Mouse (Mus musculus): Measurements from ENCODE around the gene Inca1. TPM values are rescaled to one million over a fixed set of nuclear protein-coding genes. Genes with fewer than 3 reads are reported as not detected.
A peak's percentile ranks its signal among the peaks of the same experiment; 100 is the strongest.

Gene Inca1
- polyA plus RNA-seq, 1 experiment = 5.2 TPM

DNA sequence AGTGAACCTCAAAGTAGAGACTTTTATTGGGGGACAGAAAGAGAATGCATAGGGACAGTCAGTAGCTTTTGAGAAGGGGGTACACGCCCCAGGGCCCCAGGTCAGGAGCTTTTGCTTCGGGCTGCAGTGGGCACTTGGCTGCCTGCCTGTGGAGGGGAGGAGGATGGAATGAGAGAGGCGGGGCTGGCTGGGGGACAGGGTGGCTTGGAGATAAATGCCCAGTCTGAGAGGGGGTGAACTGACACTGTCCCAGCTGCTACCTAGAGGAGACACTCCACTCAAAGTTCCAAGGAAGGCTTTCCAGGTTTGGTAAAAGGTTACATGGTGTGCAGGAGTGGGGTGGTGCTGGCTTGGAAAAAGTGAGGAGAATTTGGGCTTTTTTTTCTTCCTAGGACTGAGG lies 43.0 kb downstream of the Inca1 start, which contains the start of gene Eno3:
TSS of gene Eno3 (plus strand) at position 239 of the 400 bp plus-strand sequence.
- TF ChIP-seq POLR2A (IDR thresholded peaks at IDR 0.05; ENCODE audit: extremely low read depth, insufficient read depth, low read length) (no peak), CTCF (IDR thresholded peaks at IDR 0.05; ENCODE audit: extremely low read depth, insufficient read depth, low read length) (no peak)
- peak within 1 kb of the TSS; percentile 100; the same call in 1 of the 2 replicates for H3K4me3 ChIP-seq (ENCODE audit: insufficient read depth, low read length)
- no peak within 1 kb of the TSS for H3K27ac ChIP-seq (ENCODE audit: insufficient read depth, low read length)
- 0 out of 2 replicates have a peak, but pooled peaks cover 1% of the 10 kb centered on the region for H3K4me1 ChIP-seq (ENCODE audit: control insufficient read depth, insufficient read depth, low read length)

DNA sequence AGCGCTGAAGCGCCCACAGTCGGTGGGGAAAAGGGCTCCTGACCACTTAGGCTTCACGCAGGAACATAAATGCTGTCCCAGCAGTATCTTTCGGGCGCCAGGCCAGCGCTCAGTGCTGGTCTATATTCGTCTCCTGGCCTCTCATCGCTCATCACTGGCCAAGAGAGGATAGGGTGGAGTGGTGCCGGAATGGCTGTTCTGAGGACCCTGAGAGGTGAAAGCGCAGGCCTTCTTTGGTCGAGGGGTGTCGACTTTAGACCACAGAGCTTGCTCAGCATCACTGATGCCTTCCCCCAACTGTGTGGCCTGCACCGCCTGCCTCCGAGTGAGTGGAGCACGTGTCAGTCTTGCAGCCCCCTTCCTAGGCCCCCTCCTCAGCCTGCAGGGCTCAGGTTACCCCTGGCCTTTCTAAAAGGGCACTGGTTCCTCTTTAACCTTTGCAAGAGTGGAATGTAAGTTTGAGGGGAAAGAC lies 43.5 kb downstream of the Inca1 start:
- Histone ChIP-seq H3K27ac (ENCODE audit: insufficient read depth, low read length) (no peak overlapping the region), H3K4me1 (ENCODE audit: control insufficient read depth, insufficient read depth, low read length) (0 out of 2 replicates have a peak, but pooled peaks cover 1% of the 10 kb centered on the region), H3K4me3 (ENCODE audit: insufficient read depth, low read length) (peak overlapping the region; percentile 100; the same call in 1 of the 2 replicates)
- TF ChIP-seq POLR2A (IDR thresholded peaks at IDR 0.05; ENCODE audit: extremely low read depth, insufficient read depth, low read length) = no peak
- TF ChIP-seq CTCF (IDR thresholded peaks at IDR 0.05; ENCODE audit: extremely low read depth, insufficient read depth, low read length) = no peak

DNA sequence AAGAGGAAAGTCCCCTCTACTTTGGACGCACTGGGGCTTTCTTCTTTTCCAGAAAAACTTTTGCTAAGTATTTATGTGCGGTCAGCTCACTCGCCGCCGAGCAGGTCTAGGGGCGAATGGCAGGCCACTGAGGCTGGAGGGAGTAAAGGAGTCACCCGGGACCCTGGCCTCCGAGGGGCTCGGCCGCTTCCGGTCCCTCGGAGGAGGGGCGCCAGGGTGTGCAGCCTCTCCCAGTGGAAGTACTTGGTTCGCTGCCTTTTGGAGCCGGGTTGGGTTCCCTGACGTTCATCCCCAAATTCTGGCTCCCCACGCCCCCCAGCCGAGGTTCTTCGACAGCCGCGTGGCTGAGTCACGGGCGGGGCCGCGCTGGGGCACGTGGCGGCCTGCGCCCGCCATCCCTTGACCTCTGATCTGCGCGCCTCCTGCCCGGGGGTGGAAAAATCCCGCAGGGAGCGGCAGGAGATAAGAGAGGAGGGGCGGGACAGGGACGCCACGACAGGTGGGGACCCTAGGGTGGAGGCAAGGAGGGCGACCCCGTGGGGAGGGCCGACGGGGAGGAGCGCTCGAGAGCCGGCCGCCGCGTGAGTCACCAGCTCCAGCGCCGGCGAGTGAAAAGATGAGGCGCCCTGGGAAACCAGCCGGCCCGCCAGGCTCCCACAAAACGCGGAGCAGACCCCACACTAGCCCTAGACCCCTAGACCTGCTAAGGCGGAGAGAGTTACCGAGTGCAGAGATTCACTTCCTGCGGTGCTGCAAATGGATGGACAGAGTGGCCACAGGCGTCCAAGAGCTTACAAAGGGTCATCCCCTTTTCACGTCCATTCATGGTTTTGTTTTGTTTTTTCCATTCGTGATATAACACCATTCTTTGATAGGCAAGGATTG lies 44.1 kb downstream of the Inca1 start:
- no peak overlapping the region for H3K27ac ChIP-seq (ENCODE audit: insufficient read depth, low read length)
- TF ChIP-seq CTCF (IDR thresholded peaks at IDR 0.05; ENCODE audit: extremely low read depth, insufficient read depth, low read length) = no peak
- TF ChIP-seq POLR2A (IDR thresholded peaks at IDR 0.05; ENCODE audit: extremely low read depth, insufficient read depth, low read length) = no peak
- H3K4me1 ChIP-seq (ENCODE audit: control insufficient read depth, insufficient read depth, low read length) = 0 out of 2 replicates have a peak, but pooled peaks cover 1% of the 10 kb centered on the region
- peak overlapping the region; percentile 100 for H3K4me3 ChIP-seq (ENCODE audit: insufficient read depth, low read length)

DNA sequence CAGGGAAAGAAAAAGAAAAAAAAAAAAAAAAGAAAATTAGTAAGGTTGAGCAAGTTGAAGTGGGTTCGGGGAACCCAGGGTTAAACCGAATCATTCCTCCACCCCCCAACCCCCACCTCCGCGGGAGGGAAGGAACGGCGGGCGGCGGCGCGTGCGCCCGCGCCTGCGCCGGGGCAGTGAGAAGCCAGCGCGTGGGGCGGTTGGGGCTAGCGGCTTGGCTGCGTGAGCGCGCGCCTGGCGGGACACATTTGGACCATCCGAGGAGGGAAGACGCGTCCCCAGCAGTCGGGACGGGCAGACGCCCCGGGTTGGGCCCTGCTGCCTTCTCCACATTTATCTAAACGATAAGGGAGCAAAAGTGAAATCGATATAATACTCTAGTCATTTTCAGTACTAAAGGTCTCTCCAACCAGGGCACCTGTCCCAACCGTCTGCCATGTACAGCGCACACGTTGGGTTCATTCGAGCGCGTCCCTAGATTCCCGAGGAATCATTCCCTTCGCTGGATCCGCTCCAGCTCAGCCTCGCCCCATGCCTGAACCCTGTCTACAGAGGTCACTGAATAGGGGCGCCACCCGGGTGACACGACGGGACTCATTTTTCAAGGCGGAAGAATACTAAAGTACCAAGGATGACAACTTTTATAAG lies 44.9 kb downstream of the Inca1 start:
- TF ChIP-seq POLR2A (IDR thresholded peaks at IDR 0.05; ENCODE audit: extremely low read depth, insufficient read depth, low read length) (0 out of 2 replicates have a peak, but pooled peaks have one; percentile 30), CTCF (IDR thresholded peaks at IDR 0.05; ENCODE audit: extremely low read depth, insufficient read depth, low read length) (no peak)
- Histone ChIP-seq H3K4me3 (ENCODE audit: insufficient read depth, low read length) (peak overlapping the region; percentile 100), H3K4me1 (ENCODE audit: control insufficient read depth, insufficient read depth, low read length) (0 out of 2 replicates have a peak, but pooled peaks cover 1% of the 10 kb centered on the region), H3K27ac (ENCODE audit: insufficient read depth, low read length) (0 out of 2 replicates have a peak overlapping the region, but pooled peaks have one; percentile 53)

DNA sequence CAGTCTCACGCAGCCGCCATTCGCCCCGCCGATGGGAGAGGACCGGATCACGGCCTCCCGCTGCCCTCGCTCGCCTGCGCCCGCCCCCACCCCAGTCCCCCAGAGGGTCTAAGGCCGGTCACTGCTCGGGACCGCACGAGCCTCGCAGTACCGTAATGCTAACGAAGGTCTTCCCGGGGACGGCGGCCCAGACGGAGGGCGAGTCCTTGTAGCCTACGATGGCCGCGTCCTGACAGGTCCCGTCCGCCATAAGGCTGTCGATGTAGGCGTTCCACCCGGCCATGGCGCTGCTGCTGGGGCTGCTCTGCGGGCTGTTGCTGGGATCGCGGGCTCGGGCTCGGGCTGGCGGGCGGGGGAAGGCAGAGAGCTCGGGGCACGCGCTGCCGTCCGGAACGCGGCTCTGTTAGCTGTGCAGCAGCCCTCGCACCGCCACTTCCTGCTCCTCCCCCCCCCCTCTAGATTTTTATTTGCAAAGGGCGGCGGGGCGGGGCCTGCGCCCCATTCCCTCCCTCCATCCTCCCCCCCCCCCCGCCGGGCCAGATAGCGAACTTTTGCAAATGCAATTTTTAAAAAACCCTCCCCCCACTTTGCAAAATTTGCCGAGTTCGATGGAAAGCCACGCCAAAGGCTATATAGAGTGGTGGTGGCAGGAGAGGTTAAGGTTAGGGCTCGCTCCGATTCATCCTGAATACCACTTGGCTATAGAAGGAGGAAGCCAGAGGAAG lies 45.6 kb downstream of the Inca1 start, which contains the start of gene Pfn1:
TSS of gene Pfn1 (minus strand) at position 447 of the 725 bp plus-strand sequence.
- H3K27ac ChIP-seq (ENCODE audit: insufficient read depth, low read length) = peak within 1 kb of the TSS; percentile 100
- H3K4me3 ChIP-seq (ENCODE audit: insufficient read depth, low read length) = peak within 1 kb of the TSS; percentile 100
- TF ChIP-seq CTCF (IDR thresholded peaks at IDR 0.05; ENCODE audit: extremely low read depth, insufficient read depth, low read length) = no peak
- TF ChIP-seq POLR2A (IDR thresholded peaks at IDR 0.05; ENCODE audit: extremely low read depth, insufficient read depth, low read length) = peak; percentile 69
- peaks cover 1% of the 10 kb centered on the region; the same call in 1 of the 2 replicates for H3K4me1 ChIP-seq (ENCODE audit: control insufficient read depth, insufficient read depth, low read length)

DNA sequence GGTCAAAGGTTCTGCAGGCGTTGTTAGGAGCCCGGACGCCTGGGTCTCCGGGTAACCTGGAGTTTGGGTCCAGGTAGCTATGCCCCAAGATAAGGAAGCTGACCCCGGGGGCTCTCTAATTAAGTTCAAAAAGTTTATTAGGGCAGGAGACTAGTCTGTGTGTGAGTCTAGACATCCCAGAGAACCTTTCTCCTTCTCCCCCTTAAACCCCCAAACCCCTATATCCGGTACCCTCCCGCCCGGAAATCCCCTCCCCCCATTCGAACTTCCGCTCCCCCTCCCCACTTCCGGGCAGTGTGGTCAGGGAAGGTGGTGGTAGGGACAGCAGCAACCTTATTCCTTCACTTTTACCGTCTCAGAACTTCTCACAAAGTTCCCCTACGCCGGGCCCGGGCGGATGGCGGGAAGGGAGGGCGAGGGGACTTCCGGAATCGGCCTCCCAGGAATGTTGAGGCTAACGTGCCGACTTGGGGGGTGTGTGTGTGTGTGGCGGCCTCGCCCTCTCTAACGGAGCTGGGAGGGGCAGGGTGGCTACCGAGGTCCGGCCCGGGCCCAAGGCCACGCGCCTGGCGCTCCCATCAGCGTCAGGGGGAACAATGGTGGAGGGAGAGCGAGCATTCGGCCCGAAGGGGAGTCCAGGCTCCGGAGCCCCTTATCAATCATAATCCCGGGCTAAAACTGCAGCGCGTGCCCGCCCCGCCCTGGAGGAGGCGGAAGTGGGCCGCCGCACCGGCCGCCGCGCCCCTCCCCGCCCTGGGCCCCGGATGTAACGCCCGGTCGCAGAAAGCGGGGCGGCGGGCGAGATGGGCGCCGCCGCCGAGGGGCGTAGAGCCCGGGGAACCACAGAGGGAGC lies 46.4 kb downstream of the Inca1 start:
- H3K4me3 ChIP-seq (ENCODE audit: insufficient read depth, low read length) = peak overlapping the region; percentile 100
- H3K27ac ChIP-seq (ENCODE audit: insufficient read depth, low read length) = peak overlapping the region; percentile 100
- TF ChIP-seq CTCF (IDR thresholded peaks at IDR 0.05; ENCODE audit: extremely low read depth, insufficient read depth, low read length) (no peak), POLR2A (IDR thresholded peaks at IDR 0.05; ENCODE audit: extremely low read depth, insufficient read depth, low read length) (no peak)
- peaks cover 3% of the 10 kb centered on the region; the same call in 1 of the 2 replicates for H3K4me1 ChIP-seq (ENCODE audit: control insufficient read depth, insufficient read depth, low read length)

DNA sequence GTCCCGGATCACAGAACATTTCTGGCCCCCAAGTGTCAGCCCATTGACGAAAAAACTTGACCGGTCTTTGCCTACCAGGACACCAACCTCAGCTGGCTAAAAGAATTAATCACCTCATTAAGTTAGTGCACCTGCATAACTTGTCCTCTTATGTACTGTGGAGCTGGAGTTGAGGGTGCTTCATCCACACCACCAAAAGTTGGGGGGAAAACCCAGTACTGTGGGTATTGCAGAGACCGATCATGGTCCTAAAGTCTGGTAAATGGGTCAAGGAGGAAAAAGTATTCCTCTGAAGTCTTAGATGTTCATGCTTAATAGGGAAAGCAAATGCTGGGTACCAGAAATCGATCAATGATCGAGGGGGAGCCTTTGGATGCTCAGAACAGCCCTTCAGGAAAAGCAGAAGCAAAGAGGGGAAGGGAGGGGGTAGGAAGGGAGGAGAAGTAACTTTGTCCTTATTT lies 47.0 kb downstream of the Inca1 start:
- TF ChIP-seq CTCF (IDR thresholded peaks at IDR 0.05; ENCODE audit: extremely low read depth, insufficient read depth, low read length) (no peak), POLR2A (IDR thresholded peaks at IDR 0.05; ENCODE audit: extremely low read depth, insufficient read depth, low read length) (no peak)
- Histone ChIP-seq H3K4me3 (ENCODE audit: insufficient read depth, low read length) (peak overlapping the region; percentile 100; the same call in 1 of the 2 replicates), H3K27ac (ENCODE audit: insufficient read depth, low read length) (no peak overlapping the region), H3K4me1 (ENCODE audit: control insufficient read depth, insufficient read depth, low read length) (peaks cover 3% of the 10 kb centered on the region; the same call in 1 of the 2 replicates)

Measured in cortical plate, adult 2 months (tissue).